Mouse (Mus musculus) limb, embryonic 14.5 days (tissue): Measurements from ENCODE around the gene Arhgef3. TPM values are rescaled to one million over a fixed set of nuclear protein-coding genes. Genes with fewer than 3 reads are reported as not detected.
A peak's percentile ranks its signal among the peaks of the same experiment; 100 is the strongest.

Experiments used
- ATAC-seq: fragments of 200-750 bp; cut with Nextera tagmentation; 2 replicates; pipeline ENCODE4 v1.8.0; 2017; ENCODE audit warnings: low read depth, moderate number of reproducible peaks, moderate TSS enrichment; ENCODE audit not compliant: low FRiP score
- DNase-seq: peaks from one replicate; pipeline ENCODE4 v3.0.0-alpha.2; 2015; ENCODE audit warnings: low spot score
- H3K27ac ChIP-seq: fragments of 300-500 bp; sonication (generic); replicated peaks from 2 replicates; pipeline ENCODE4 v1.5.1; 2014; ENCODE audit warnings: low read depth, mild to moderate bottlenecking, low read length, moderate library complexity, mixed read lengths
- H3K27me3 ChIP-seq: fragments of 300-500 bp; sonication (generic); 2 replicates; pipeline ENCODE4 v1.6.1; 2014; ENCODE audit warnings: low read length, mixed read lengths; ENCODE audit not compliant: control insufficient read depth, insufficient read depth
- H3K36me3 ChIP-seq: fragments of 300-500 bp; sonication (generic); 2 replicates; pipeline ENCODE4 v1.6.1; 2014; ENCODE audit warnings: mild to moderate bottlenecking, low read length, moderate library complexity, mixed read lengths; ENCODE audit not compliant: control insufficient read depth, insufficient read depth
- H3K4me1 ChIP-seq: fragments of 300-500 bp; sonication (generic); 2 replicates; pipeline ENCODE4 v1.6.1; 2014; ENCODE audit warnings: antibody characterized with exemption, low read length, mixed read lengths; ENCODE audit not compliant: control insufficient read depth, insufficient read depth
- H3K4me2 ChIP-seq: fragments of 300-500 bp; sonication (generic); replicated peaks from 2 replicates; pipeline ENCODE4 v1.6.1; 2014; ENCODE audit warnings: low read depth, mild to moderate bottlenecking, low read length, moderate library complexity; ENCODE audit not compliant: severe bottlenecking
- H3K4me3 ChIP-seq: fragments of 300-500 bp; sonication (generic); replicated peaks from 2 replicates; pipeline ENCODE4 v1.5.1; 2014; ENCODE audit warnings: low read length
- H3K9ac ChIP-seq: fragments of 300-500 bp; sonication (generic); 2 replicates; pipeline ENCODE4 v1.6.1; 2014; ENCODE audit warnings: mild to moderate bottlenecking, low read depth, low read length, moderate library complexity; ENCODE audit not compliant: severe bottlenecking
- H3K9me3 ChIP-seq: fragments of 300-500 bp; sonication (generic); 2 replicates; pipeline ENCODE4 v1.6.1; 2016; ENCODE audit warnings: low read length; ENCODE audit not compliant: control insufficient read depth
- POLR2A ChIP-seq: fragments of 200-500 bp; IDR thresholded peaks from 2 replicates; pipeline ENCODE4 v1.8.0; 2012; ENCODE audit warnings: inconsistent platforms, mild to moderate bottlenecking, moderate library complexity, borderline replicate concordance; ENCODE audit not compliant: insufficient read depth, insufficient read length; ENCODE audit errors: extremely low read depth
- WGBS: fragments of 180-500 bp; shearing (Covaris S2); extraction: QIAGEN DNeasy Blood & Tissue Kit; methylation state at CpG from one replicate; pipeline ENCODE4 v1.1.7; 2014; 5-methylcytosine and 5-hydroxymethylcytosine counted together
- polyA plus RNA-seq, 2 experiments: library from polyadenylated mRNA; depleted of rRNA in 1 of 2; stranded (reverse) in 1 of 2; unstranded in 1 of 2; fragments of >200 nt; fragmentation: Nextera tagmentation in 1 of 2; extraction: Ambion mirVana in 1 of 2; gene quantifications; 2 replicates each; pipeline versions ENCODE4 v1.2.1 to v1.2.3; 2012 to 2014

Gene Arhgef3
- polyA plus RNA-seq, 2 experiments: 14.3 to 22.5 TPM

GRCm38 (mm10) chr14:27076522-27076920 is 38.2 kb upstream of the Arhgef3 start:
- no peak for DNase-seq
- WGBS: 58% methylated on average over 2 of the region's 2 CpGs

GRCm38 (mm10) chr14:27081536-27082275 is 33.0 kb upstream of the Arhgef3 start:
- 0 out of 2 replicates have a peak, but pooled peaks cover 3% of the 10 kb centered on the region for H3K4me1 ChIP-seq
- WGBS: 71% methylated on average over 5 of the region's 5 CpGs
- H3K9me3 ChIP-seq: no peaks in the 10 kb centered on the region
- no peak for ATAC-seq
- no peak for DNase-seq
- H3K4me3 ChIP-seq: no peak overlapping the region
- no peak overlapping the region for H3K9ac ChIP-seq
- peaks cover 33% of the 10 kb centered on the region for H3K36me3 ChIP-seq
- H3K4me2 ChIP-seq: no peak overlapping the region
- H3K27ac ChIP-seq: no peak overlapping the region
- no peak for TF ChIP-seq POLR2A
- H3K27me3 ChIP-seq: no peaks in the 10 kb centered on the region

More at GRCm38 (mm10) chr14:27076522-27076920, 38.2 kb upstream of the Arhgef3 start:
- H3K9ac ChIP-seq: no peak overlapping the region
- peak overlapping the region; percentile 39; the same call in 1 of the 2 replicates for H3K27ac ChIP-seq
- H3K4me1 ChIP-seq: peaks cover 53% of the 10 kb centered on the region
- peaks cover 11% of the 10 kb centered on the region for H3K36me3 ChIP-seq
- H3K27me3 ChIP-seq: no peaks in the 10 kb centered on the region
- no peak for ATAC-seq
- no peak for TF ChIP-seq POLR2A
- no peaks in the 10 kb centered on the region for H3K9me3 ChIP-seq
- no peak overlapping the region for H3K4me3 ChIP-seq
- no peak overlapping the region for H3K4me2 ChIP-seq

DNA sequence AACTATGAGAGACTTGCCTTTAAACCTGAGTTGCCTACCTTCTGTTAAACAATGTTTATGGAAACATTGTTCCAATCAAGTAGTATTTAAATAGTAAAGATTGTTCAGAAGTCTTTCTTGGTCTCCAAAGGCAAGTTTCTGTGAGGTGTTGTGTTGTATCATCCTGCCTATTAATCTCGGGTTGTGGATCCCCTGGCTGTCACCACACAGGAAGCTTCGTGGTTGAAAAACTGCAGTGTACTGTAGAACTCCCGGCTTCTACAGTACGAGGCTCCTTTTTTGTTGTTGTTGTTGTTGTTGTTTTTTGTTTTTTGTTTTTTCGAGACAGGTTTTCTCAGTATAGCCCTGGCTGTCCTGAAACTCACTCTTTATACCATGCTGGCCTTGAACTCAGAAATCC is 29.2 kb upstream of the Arhgef3 start:
- Histone ChIP-seq H3K27me3 (no peaks in the 10 kb centered on the region), H3K9me3 (no peaks in the 10 kb centered on the region), H3K9ac (no peak overlapping the region), H3K27ac (no peak overlapping the region), H3K4me1 (no peaks in the 10 kb centered on the region), H3K4me3 (no peak overlapping the region), H3K36me3 (peaks cover 58% of the 10 kb centered on the region), H3K4me2 (no peak overlapping the region)
- no peak for TF ChIP-seq POLR2A
- WGBS: 77% methylated on average over 5 of the region's 5 CpGs
- no peak for DNase-seq
- no peak for ATAC-seq

DNA sequence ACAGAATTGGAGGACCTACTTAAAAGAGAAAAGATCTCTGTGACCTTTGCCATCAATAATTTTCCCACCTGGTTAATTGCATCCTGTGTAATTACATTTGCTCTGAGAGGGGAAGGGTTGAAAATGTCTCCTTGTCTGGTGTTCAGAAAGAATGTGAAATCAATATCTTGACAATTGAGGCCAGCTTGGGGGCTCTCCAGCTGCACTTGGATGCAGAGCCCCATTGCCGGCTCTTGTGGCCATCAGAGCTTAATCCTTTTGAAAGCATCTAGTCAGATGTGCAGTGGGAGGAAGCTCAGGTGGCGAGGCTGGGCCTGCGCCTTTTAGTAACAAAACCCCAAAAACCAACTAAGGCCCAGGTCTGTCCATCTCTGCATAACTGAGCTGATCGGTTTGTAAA is 28.7 kb upstream of the Arhgef3 start:
- WGBS: 44% methylated on average over 4 of the region's 4 CpGs
- ATAC-seq (no peak), DNase-seq (no peak)
- Histone ChIP-seq H3K9me3 (no peaks in the 10 kb centered on the region), H3K9ac (no peak overlapping the region), H3K27ac (no peak overlapping the region), H3K4me1 (no peaks in the 10 kb centered on the region), H3K4me2 (no peak overlapping the region), H3K27me3 (no peaks in the 10 kb centered on the region), H3K4me3 (no peak overlapping the region), H3K36me3 (peaks cover 63% of the 10 kb centered on the region)
- no peak for TF ChIP-seq POLR2A

DNA sequence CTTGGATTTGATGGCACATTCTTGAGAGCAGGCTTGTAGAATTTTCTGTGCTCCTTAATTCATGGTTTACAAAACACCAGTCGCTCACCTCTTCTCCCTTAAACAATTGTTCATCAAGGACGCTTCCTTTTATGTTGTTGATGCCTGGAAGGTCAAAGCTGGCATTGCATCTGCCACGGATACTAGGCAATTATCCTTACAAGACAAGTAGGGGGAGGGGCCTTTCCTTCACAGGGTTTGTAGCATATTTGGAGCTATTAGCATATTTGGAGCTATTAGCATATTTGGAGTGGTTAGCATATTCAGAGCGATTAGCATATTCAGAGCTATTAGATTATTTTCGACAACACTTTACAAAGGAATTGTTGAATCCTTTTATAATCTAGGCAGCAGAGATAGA is 20.5 kb upstream of the Arhgef3 start:
- no peak overlapping the region for H3K9ac ChIP-seq
- ATAC-seq (no peak), DNase-seq (no peak)
- no peak for TF ChIP-seq POLR2A
- no peak overlapping the region for H3K4me2 ChIP-seq
- WGBS: 85% methylated on average over 5 of the region's 5 CpGs
- H3K27me3 ChIP-seq: no peaks in the 10 kb centered on the region
- no peak overlapping the region for H3K27ac ChIP-seq
- peaks cover 82% of the 10 kb centered on the region for H3K36me3 ChIP-seq
- no peak overlapping the region for H3K4me3 ChIP-seq
- H3K4me1 ChIP-seq: no peaks in the 10 kb centered on the region
- H3K9me3 ChIP-seq: no peaks in the 10 kb centered on the region
